1 mouse cellular context compared by ENCODE assay signal in the genomic region with DNA sequence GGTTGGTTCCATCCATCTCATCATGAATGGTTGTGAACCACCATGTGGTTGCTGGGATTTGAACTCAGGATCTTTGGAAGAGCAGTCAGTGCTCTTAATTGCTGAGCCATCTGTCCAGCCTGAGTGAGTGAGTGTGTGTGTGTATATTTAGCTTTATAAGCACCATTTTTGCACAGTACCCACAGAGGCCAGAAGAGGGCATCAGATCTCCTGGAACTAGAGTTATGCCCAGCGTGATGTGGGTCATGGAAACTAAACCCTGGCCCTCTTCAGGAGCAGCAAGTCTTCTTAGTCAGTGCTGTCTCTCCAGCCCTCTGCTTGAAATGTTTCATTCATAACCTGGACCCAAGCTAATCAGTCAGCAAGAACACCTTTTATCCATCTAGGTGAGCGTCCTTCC.
TF ChIP-seq lines count a peak whose summit lies in the region.

No protein-coding gene starts in this region.

TF ChIP-seq in MEL, 35 proteins besides CTCF, POLR2A, EP300 and RAD21:
- TF ChIP-seq NELFE (IDR thresholded peaks at IDR 0.05; ENCODE audit: low read depth, low read length) (no peak), ZKSCAN1 (IDR thresholded peaks at IDR 0.05; ENCODE audit: low read depth, low read length) (no peak), SMC3 (IDR thresholded peaks at IDR 0.05; ENCODE audit: low read depth, low read length) (no peak), BHLHE40 (IDR thresholded peaks at IDR 0.05; ENCODE audit: borderline replicate concordance, low read depth, low read length) (no peak), POLR2AphosphoS2 (IDR thresholded peaks at IDR 0.05; ENCODE audit: low read length) (no peak), USF2 (IDR thresholded peaks at IDR 0.05; ENCODE audit: borderline replicate concordance in 1 of 2, insufficient read depth in 1 of 2, low read depth in 1 of 2, low read length in 2 of 2) (no peak), NRF1 (IDR thresholded peaks at IDR 0.05; ENCODE audit: insufficient read depth, low read depth, low read length, poor library complexity, severe bottlenecking) (no peak)
